Mouse (Mus musculus) ES-Bruce4 (cell line): Measurements from ENCODE around the gene Selenov. TPM values are rescaled to one million over a fixed set of nuclear protein-coding genes. Genes with fewer than 3 reads are reported as not detected.

Source experiments
- H3K27ac ChIP-seq: 2 replicates; pipeline ENCODE4 v1.5.1; 2012; ENCODE audit warnings: low read length, inconsistent platforms; ENCODE audit not compliant: insufficient read depth
- H3K27me3 ChIP-seq: 2 replicates; pipeline ENCODE4 v1.6.1; 2012; ENCODE audit warnings: mild to moderate bottlenecking, low read length, inconsistent platforms; ENCODE audit not compliant: control insufficient read depth, poor library complexity, insufficient read depth, severe bottlenecking
- H3K36me3 ChIP-seq: 2 replicates; pipeline ENCODE4 v1.6.1; 2012; ENCODE audit warnings: inconsistent platforms, mild to moderate bottlenecking, low read length, moderate library complexity; ENCODE audit not compliant: control insufficient read depth, poor library complexity, insufficient read depth, severe bottlenecking
- H3K4me1 ChIP-seq: one replicate; pipeline ENCODE4 v1.8.1; 2011; ENCODE audit warnings: low read length; ENCODE audit not compliant: control insufficient read depth, insufficient read depth
- H3K4me3 ChIP-seq: 2 replicates; pipeline ENCODE4 v1.5.1; 2011; ENCODE audit warnings: low read depth, mild to moderate bottlenecking, low read length
- H3K9ac ChIP-seq: 2 replicates; pipeline ENCODE4 v1.6.1; 2012; ENCODE audit warnings: low read depth, mild to moderate bottlenecking, inconsistent platforms; ENCODE audit not compliant: poor library complexity, severe bottlenecking
- H3K9me3 ChIP-seq: replicated peaks from 2 replicates; pipeline ENCODE4 v1.6.1; 2012; ENCODE audit warnings: mild to moderate bottlenecking, low read length, inconsistent platforms; ENCODE audit not compliant: control insufficient read depth, poor library complexity, insufficient read depth, severe bottlenecking
- CTCF ChIP-seq: IDR thresholded peaks from one replicate; pipeline ENCODE4 v1.8.1; 2011; ENCODE audit warnings: low read depth, low read length
- EP300 ChIP-seq: IDR thresholded peaks from 2 replicates; pipeline ENCODE4 v1.6.1; 2011; ENCODE audit warnings: low read depth, low read length; ENCODE audit not compliant: insufficient read depth
- POLR2A ChIP-seq: IDR thresholded peaks from one replicate; pipeline ENCODE4 v1.8.1; 2011; ENCODE audit warnings: low read length; ENCODE audit not compliant: insufficient read depth
- polyA plus RNA-seq: library from polyadenylated mRNA; stranded (reverse); fragments of >200 nt; gene quantifications from 2 replicates; pipeline ENCODE4 v1.2.4, GENCODE M21; 2011; ENCODE audit warnings: low read depth; ENCODE audit not compliant: missing spikeins, insufficient read depth, insufficient read length

The Selenov gene
- polyA plus RNA-seq, 1 experiment: 3.2 TPM

DNA sequence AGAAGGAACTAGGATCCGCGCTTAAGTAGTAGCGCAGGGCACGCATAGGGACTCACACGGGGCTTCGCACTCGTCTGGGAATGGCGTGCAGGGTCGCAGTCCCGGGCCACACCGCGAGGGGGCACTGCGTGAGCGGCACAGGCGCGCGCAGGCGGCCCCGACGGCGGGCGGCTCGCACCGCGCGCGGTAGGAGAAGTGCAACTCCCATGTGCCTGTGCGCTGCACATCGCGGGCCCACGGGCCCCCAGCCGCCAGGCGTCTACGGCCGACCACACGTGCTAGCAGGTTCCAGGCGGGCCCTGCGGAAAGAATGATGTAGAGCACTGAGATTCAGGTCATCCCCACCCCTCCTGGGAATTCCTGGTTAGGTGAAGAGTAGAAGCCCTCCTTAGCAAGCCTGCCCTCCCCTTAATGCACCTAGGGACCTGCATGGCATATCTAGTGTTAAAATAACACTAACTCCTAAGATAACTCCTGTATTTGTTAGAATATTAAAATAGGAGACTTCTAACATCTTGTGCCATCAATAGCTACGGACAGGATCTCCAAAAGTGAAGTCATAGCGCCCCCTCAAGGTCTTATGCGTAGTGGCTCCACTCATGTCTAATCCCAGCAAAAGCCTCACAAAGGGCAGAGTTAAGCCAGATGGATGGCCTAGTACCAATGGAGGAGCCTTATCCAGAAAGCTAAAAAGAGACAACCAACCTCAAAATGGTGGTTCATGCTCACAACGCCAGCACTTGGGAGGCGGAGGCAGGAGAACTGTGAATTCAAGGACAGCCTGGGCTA lies 8.0 kb upstream of the Selenov start:
- Histone ChIP-seq H3K4me3 (peak overlapping the region; percentile 27), H3K9me3 (no peaks in the 10 kb centered on the region), H3K9ac (peak overlapping the region; percentile 54), H3K27ac (no peak overlapping the region), H3K27me3 (no peaks in the 10 kb centered on the region), H3K4me1 (no peaks in the 10 kb centered on the region), H3K36me3 (no peaks in the 10 kb centered on the region)
- no peak for TF ChIP-seq EP300
- TF ChIP-seq CTCF: peak; percentile 67
- TF ChIP-seq POLR2A: no peak

DNA sequence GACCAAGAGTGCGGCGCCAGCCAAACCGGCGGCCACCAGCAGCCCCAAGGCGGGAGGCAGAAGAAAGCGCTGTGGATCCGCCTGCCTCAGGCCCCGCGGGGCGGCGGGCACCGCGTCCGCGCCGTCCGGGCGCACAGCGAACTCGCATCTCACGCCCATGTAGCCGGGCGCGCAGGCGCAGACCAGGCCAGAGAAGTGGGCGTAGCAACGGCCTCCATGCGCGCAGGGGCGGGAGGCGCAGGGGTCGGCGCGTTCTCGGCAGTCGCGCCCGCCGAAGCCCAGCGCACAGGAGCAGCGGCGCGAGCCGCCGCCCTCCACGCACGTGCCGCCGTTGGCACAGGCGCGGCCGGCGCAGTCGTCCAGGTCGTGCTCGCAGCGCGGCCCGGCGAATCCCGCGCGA lies 3.5 kb upstream of the Selenov start:
- Histone ChIP-seq H3K4me1 (no peaks in the 10 kb centered on the region), H3K4me3 (peak overlapping the region; percentile 64), H3K9ac (peak overlapping the region; percentile 63), H3K27ac (no peak overlapping the region), H3K9me3 (no peaks in the 10 kb centered on the region), H3K27me3 (no peaks in the 10 kb centered on the region), H3K36me3 (no peaks in the 10 kb centered on the region)
- TF ChIP-seq POLR2A: peak; percentile 59
- no peak for TF ChIP-seq CTCF

DNA sequence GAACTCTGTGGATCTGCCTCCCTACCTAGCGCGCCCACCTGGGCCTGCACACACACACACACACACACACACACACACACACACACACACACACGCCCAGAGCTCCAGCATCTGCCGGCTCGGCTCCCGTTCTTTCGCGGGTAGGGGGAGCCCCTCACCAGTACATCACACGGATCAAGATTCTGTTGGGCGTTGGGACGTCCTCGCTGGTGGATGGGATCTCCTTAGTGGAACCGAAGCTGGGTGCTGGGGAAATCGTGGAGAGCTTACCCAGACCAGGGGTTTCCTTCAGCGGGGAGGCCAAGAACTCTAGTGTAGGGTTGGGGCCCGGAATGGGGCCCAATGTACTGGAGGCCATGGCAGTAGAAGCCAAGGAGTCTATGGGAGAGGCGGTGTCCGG lies 821 bp downstream of the Selenov start:
- no peaks in the 10 kb centered on the region for H3K36me3 ChIP-seq
- no peak for TF ChIP-seq EP300
- no peak for TF ChIP-seq POLR2A
- peak; percentile 8 for TF ChIP-seq CTCF
- H3K9ac ChIP-seq: peak overlapping the region; percentile 62
- H3K4me1 ChIP-seq: no peaks in the 10 kb centered on the region
- H3K9me3 ChIP-seq: no peaks in the 10 kb centered on the region
- H3K4me3 ChIP-seq: peak overlapping the region; percentile 50
- H3K27me3 ChIP-seq: no peaks in the 10 kb centered on the region
- no peak overlapping the region for H3K27ac ChIP-seq

DNA sequence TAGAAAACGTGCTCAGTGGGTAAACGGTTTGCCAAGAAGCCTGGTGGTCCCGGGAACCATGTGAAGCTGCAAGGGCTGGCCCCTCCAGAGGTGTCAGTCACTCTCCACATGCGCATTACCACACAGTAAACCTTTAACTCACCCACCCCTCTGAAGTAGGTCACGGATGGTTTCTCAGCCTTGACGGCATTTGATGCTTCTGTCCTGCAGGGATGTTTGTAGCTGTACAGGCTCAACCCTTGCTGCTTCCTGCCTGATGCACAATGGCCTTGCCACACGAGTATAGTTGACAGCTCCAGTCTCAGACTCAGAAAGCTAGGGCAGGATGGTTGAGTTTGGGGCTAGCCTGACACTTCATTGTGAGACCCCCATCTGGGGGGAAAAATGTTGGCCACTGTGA lies 10.4 kb downstream of the Selenov start:
- Histone ChIP-seq H3K27me3 (no peaks in the 10 kb centered on the region), H3K4me1 (no peaks in the 10 kb centered on the region), H3K9ac (no peak overlapping the region), H3K9me3 (no peaks in the 10 kb centered on the region), H3K36me3 (no peaks in the 10 kb centered on the region), H3K27ac (no peak overlapping the region), H3K4me3 (no peak overlapping the region)
- TF ChIP-seq POLR2A: no peak
- no peak for TF ChIP-seq CTCF
- TF ChIP-seq EP300: no peak

DNA sequence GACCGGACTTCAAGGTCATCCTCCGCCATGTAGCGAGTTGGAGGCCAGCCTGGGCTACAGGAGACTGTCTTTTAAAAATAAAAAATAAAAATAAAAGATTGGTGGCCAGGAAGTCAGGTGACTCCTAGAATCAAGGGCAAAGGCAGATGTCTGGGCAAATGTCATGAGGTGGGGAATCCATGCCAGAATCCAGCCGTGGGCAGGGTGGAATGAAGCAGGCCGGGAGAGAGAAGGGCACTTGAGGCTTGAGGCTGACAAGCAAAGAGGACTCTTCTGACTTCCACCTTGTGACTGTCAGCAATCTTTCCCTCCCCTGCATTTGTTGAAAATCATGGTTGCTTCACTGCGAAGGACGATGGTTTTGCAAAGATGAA lies 12.7 kb downstream of the Selenov start:
- peak overlapping the region; percentile 78 for H3K4me3 ChIP-seq
- no peaks in the 10 kb centered on the region for H3K27me3 ChIP-seq
- H3K9ac ChIP-seq: peak overlapping the region; percentile 80
- no peak overlapping the region for H3K27ac ChIP-seq
- TF ChIP-seq CTCF (no peak), POLR2A (no peak), EP300 (no peak)
- no peaks in the 10 kb centered on the region for H3K36me3 ChIP-seq
- no peaks in the 10 kb centered on the region for H3K9me3 ChIP-seq
- H3K4me1 ChIP-seq: no peaks in the 10 kb centered on the region

DNA sequence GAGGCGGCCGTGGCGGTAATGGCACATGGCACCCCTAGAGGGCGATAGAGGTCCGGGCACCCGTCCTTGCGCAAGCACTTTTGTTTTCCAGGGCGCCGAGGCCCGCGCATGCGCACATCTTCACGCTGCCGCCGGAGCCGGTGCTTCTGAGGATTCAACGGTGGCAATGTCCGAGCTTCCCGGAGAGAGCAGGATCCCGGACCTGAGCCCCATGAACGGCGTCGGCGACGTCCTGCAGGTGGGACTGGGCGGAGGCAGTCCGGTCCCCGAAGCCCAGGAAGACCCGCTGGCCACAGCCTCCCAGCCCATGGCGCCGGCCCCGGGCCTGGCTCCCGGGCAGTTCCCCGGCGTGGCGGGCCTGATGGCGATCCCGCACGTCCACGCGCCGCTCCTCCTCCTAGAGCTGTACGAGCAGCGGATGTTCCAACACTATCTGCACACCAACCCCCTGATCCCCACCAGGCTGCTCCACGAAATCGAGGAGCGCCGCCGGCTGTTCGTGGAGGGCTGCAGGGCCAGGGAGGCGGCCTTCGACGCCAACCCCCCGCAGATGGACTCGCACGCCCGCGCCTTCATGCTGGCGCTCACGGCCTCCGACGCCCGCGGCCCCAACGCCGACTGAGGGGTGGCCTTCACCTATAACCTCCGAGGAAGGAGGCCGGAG lies 13.2 kb downstream of the Selenov start, which contains the start of gene Eid2b:
Gene Eid2b (plus strand): TSS at position 125 of the 664 bp plus-strand sequence.
- peak; percentile 78 for TF ChIP-seq CTCF
- TF ChIP-seq POLR2A: no peak
- no peaks in the 10 kb centered on the region for H3K27me3 ChIP-seq
- no peaks in the 10 kb centered on the region for H3K4me1 ChIP-seq
- H3K4me3 ChIP-seq: peak within 1 kb of the TSS; percentile 78
- no peak within 1 kb of the TSS; the same call in 1 of the 2 replicates for H3K27ac ChIP-seq
- peak within 1 kb of the TSS; percentile 80 for H3K9ac ChIP-seq
- H3K36me3 ChIP-seq: no peaks in the 10 kb centered on the region
- H3K9me3 ChIP-seq: no peaks in the 10 kb centered on the region
